Mouse (Mus musculus) embryonic fibroblast, embryonic 13.5 days (primary cell): ENCODE measurements around the gene Cald1.

ENCODE experiments used
- CTCF ChIP-seq: IDR thresholded peaks from 2 replicates; pipeline ENCODE4 v1.5.1; 2011; ENCODE audit warnings: mild to moderate bottlenecking, control low read depth, low read length, moderate library complexity, borderline replicate concordance; ENCODE audit not compliant: insufficient read depth
- POLR2A ChIP-seq: IDR thresholded peaks from 2 replicates; pipeline ENCODE4 v1.6.1; 2011; ENCODE audit warnings: low read depth, mild to moderate bottlenecking, control low read depth, low read length, moderate library complexity

- TF ChIP-seq POLR2A (no peak), CTCF (no peak)
Observed at GRCm38 (mm10) chr6:34554291-34554997, 43.9 kb upstream of the Cald1 start.
